Mouse (Mus musculus) frontal cortex, postnatal 14 days (tissue): ENCODE measurements around the gene Dscaml1.

Experiments
- DNase-seq, 2 experiments: peaks; one replicate each; pipeline ENCODE4 v3.0.0; 2022; ENCODE audit warnings: low spot score in 2 of 2

Gene Dscaml1

DNA sequence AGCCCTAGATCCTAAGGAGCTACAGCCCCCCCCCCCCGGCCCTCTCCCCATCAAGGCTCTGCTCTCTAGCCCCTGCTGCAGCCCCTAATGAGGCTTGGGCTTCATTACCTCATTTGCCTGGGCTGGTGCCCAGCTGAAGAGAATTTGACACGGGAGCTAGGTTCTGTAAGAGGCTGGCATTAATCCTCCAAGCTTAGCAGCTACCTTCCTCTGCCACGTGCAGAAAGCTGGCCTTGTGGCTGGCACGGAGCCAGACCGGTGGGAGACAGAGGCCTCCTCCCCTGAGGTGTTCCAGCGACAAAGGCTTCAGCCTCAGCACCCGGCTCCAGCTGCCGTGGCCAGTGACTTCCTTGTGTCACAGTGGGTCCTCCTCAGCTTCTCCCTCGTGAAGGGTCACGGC is 206.1 kb downstream of the Dscaml1 start:
- DNase-seq = no peak

DNA sequence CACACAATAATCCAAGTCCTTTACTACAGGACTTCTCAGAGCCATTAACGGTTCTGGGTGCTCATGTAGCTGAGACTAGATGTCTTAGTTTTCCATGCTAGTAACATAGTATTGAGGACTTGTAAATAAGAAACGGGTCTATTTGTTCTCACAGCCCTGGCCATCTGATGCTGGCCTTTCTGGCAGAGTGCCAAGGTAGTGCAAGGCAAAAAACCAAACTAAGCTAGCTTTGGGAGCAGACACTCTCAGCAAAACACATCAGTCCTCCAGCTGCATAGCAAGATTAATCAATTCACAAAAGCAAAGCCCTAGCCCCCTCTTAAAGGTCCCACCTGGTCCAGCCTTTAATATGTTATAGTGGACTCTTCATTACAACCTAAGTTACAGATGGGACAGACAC is 206.6 kb downstream of the Dscaml1 start:
- no peak for DNase-seq

DNA sequence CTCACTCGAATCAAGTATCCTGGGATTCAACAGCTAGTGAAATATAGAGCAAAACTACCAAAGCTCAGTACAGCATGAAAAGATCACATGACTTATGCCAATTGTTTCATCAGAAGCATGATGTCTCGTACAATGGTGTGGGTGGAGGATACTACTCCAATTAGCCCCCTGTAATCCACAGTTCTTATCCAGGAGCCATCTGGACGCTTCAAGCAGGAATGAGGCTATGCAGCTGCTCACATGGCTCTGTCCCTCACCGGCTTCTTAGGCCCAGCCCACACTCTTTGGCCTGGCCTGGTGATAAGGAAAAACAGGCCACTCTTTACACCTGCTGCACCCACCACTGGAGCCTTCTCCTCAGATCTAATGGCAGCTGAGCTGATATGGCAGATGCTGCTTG is 208.6 kb downstream of the Dscaml1 start:
- no peak for DNase-seq

DNA sequence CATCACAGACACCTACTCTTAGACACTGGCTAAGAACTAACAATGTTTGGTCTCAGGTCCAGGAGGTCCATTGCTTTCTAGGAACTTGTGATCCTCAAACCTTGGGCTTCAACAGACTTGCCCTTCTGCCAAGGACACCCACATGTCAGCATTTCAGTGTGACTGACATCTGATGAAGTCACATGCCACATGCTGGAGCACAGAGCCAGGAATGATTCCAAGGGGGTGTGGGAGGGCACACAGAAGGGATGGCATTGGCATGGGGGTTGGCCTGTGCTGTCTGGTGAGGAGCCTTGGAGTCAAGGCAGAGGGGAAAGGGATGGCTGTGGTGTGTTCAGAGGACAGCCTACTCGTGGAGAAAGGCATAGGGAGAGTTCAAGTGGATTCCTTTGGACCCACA is 210.9 kb downstream of the Dscaml1 start:
- no peak for DNase-seq

DNA sequence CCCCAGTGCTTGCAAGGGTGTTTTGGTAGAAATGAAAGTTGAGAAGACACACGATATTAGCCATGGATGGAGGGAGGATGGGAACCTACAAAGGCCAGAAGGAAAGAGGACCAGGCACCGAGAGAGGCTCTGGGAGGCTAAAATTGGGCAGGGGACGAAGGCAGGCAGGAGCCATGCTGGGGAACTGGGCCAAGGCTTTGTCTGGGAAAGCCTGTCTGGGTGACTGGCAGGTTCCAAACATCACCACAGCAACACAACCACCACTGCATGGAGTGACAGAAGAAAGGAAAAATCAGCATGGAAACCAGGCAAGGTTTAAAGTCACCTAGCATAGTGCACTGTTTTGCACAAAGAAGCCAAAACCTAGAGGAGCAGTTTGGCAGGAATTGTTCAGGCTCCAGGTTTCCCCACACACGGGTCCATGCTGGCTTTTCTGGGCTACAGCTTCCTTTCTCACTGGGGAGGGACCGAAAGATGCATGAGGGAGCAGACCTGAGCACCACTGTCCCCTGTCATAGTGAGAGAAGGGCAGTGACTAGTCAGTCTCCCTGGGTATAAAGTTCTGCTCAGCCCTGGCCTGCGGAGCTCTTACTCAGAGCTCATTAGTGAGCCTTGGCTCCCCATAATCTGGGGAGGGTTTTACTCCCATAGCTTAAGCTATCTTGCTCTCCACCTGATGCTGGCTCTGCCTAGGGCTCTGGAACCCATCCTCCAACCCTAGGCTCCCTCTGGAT is 211.9 kb downstream of the Dscaml1 start:
- DNase-seq = no peak

DNA sequence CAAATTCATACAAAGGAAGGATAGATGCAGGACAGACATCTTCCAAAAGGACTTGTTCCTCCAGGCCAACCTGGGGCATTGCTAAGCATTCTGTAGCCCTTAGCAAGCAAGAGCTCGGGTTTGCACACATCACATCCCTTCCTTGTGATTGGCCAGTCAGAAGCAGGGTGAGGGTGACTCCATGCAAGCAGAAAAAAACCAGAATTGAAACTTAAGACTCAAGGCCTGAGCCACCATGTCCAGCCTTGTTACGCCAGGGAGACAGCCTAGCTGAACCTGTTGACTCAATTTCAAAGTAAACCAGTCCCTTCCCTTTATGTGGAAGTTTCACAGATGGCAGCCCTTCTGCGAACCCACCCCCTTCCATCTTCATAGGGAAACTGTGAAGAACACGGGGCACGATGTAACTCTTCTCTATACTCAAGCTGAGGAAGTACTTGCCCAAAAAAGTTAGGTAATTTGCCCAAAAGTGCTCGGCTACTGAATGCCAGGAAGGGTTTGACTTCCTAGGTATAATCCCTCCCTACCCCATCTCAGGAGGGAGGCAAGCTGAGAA is 218.5 kb downstream of the Dscaml1 start:
- DNase-seq = no peak

DNA sequence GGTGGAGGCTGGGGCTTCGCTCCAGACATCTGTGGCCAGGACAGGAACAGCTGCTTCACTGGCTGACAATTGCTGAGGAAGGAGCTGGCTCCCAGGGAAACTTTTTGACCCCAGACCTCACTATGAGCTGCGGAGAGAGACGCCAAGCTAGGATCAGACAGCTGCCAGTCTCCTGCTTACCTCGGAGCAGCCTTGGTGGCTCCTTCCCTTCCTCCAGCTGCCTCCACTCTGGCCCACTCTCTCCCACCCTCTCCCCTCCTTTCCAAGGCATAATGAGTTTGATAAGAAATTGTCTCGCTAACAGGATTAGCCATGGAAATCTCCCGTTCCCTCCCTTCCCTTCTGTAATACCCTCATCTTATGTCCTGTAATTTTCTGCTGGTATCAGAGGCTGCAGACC is 219.1 kb downstream of the Dscaml1 start:
- no peak for DNase-seq

DNA sequence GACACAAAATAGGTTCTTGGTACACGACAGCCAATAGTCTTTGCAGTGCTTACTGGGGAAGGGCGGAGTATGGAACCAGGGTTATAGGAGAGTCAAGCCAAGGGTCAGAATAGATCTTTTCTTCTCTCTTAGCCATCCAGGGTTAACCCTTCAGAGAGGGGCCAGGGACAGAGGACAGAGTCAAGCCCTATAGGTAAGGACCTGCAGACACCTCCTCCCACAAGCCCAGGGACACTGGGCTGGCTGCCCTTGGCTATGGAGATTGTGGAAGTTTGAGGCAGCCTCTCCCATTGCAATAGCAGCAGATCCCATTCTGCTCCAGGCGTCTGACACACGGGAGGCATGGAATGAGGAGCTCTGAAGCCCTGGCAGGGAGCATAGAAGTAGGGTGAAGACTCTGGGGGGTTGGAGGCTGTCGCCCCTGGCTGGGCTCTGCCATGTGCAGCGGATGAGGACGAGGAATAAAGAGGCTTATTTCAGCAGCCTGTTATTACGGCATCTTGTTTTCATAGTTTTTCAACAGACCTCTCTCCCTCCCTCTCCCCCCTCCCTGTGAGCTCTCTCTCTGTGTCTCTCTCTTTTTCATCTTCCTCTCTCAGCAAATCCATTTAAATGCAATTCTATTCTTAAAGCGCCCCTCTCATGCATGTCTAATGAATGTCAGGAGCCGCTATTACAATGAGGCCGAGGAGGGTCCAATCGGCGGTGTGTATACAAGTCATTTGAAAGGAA is 224.8 kb downstream of the Dscaml1 start:
- DNase-seq = no peak

DNA sequence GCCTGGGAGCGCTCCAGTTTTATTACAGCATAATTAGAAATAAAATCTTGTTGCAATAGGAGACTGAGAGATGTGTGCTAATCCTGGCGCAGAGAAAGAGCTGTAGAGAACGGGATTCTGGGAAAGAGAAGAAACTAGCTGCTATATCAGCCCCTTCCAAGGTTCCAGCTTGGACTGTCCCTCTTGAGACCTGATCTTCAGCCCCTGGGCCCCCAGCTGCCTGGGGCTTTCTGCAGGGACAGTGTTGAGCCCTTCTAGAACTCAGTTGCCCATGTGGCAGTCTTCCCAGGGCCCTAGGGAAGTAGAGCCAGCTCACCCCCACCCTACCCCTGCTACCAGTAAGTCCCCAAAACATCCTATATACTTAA is 225.4 kb downstream of the Dscaml1 start:
- DNase-seq = no peak

DNA sequence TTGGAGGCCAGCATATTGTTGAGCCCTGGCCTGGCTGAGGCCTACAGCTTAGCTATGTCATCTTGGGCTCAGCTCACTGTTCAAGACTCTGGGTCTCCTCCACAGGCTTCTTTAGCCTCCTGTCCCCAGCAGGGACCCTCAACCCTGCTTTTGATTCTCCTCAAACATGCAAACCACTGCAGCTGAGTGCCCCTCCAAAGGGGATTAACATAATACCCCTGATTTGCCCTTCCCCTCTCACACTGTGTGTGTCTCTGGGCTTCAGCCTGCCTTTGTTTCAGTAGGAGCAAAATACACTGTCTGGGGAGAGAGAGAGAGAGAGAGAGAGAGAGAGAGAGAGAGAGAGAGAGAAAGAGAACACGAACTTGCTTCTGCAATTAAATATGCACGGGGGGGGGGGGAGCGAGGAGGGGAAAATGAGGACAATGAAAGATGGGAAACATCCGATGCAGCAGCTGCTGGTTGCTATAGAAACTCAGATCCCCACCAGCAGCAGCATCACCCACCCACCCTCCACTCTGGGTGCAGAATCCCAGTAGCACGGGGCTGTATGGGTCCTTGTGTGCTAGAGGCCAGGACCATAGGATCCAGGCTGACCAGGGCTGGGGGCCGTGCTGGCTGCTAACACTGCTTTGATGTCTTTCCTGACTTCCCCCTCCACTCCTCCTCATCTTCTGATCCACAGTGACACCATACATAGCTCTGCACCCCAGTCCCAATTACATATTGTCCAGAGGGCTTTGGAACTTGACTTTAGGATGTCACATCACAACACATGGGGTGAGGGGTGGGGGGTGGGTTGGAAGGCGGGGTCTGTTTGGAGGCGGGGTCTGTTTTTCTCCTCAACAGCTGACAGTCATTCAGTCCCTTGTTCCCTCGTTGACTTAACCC is 231.0 kb downstream of the Dscaml1 start:
- DNase-seq = no peak

DNA sequence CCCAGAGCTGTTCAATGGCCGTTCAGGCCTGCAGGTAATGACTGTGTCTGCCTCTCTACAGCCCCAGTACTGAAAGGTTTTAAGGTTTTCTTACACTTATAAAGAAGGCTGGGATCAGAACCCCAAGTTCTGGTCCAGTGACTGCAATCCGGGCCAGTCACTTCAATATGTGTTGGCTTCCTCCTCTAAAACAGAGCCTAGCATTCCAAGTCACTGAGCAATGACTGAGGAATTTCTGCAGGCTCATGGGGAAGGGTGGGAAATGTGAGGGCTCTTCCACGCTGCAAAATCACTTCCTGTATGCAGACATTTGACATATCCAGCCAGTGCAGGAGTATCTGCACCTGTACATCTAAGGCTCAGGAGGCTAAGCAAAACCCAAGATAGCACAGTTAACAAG is 233.8 kb downstream of the Dscaml1 start:
- no peak for DNase-seq

DNA sequence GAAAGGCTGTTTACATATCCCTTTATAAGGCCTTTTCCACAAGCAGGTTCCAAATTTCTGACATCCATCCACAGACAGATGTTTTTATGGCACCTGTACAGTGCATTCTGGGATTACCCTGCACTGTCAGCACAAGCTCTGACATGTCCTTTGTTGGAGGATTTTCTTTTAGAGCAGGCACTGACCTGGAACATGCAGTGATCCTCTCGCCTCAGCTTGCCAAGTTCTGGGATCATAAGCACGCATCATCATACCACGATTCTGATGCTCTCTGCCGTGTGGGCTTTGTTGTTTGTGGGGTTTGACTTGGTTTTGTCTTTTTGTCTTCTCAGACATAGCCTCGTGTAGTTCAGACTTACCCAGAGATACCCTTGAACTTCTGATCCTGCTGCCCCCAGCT is 236.0 kb downstream of the Dscaml1 start:
- DNase-seq = no peak

DNA sequence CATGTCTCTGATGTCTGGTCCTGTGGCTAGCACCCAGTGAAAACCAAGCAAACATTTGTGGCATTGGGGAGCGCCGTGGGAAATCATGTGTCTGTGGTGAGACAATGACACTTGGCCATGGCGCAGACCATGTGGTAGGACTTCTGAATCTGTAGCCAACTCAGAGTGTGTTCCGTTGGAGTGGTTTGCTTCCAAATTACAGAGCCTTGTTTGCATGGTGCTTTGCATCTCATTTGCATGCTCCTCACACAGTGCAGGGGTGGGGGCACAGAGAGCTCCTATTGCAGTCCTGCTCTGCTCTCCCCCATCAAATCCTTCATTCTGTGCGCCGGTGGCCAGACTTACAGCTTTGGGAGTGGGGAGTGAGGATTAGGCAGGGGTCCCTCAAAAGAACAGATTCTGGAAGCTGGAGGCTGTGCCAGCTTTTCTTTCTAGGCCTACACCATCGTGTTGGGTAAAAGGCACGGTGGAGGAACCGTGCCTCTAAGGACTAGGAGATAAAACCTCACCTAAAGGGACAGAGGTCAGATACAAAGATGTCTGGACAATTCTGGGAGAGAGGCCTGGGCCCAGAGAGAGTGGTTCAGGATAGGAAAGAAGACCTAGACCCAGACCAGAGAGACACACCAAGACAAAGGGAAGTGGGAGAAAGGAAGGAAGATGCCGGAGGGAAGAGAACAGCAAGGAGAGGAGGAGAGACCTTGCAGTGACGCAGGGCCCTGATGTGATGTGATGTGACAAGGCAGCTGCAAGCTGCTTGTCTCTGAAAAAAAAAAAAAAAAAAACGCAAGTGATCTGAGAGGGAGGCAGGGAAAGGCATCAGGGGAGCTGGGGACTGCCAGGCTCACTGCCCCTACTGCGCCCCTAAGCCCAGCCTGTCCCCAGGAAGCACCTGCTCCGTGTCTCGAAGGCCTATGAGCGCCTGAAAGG is 237.2 kb downstream of the Dscaml1 start:
- peak; percentile 54 to 71 for DNase-seq

DNA sequence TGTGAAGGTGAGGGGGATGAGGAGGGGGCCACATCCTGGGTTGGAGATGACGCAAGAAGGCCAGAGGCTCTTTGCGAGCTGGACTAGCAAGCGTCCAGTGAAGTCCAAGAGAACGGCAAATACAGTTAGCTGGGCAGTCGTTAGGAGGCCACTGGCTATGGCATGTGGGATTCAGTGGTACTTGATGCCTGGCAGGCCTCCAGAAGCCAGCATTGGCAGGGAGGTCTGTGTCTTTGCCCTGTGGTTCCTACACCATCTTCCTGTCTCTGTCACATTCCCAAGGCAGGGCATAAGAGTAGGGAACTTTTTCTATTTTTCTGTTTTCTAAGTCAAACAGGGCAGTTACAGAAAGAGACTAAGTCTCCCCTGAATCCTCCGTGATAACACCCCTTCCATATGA is 237.9 kb downstream of the Dscaml1 start:
- no peak for DNase-seq

DNA sequence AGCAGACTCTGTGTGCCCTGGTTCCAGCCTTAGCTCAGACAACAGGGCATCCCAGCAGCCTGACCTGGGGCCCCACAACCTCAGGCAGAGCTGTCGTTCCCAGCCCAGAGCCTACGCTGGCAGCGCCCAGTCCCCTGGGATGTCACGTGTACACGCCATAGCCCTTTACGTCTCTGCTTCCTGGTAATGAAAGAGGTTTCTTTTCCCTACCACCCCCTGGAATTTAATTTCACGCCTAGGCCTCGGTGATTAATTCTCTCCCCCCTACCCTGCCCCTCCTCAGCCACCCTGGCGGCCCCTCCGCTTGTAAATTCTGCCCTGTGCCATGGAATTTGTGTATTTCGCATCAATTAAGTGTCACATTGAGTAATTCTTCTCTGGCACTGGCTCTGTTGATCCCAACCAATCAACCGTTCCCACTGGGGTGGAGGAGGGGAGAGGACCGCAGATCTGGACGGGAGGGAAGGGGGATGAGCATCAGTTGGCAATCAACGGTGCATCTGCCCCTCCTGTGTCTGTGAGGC is 238.5 kb downstream of the Dscaml1 start:
- no peak for DNase-seq

DNA sequence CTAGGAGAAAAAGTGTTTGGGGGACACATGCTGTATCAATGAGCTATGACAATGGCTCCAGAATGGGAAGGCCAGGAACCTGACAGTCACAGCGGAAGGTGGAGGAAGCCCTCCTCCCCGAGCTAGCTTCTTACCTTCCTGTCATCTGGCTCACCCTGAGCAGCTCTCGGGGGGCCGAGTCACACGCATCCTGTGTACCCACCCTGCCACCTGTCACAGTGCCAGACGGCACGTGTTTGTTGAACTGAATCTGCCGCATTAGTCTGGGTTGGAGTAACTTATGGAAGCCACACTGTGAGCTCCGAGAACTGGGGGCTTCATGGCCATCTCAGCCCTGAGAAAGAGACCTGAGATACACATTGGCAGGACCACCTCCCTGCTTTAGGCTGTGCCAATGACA is 249.5 kb downstream of the Dscaml1 start:
- no peak for DNase-seq

DNA sequence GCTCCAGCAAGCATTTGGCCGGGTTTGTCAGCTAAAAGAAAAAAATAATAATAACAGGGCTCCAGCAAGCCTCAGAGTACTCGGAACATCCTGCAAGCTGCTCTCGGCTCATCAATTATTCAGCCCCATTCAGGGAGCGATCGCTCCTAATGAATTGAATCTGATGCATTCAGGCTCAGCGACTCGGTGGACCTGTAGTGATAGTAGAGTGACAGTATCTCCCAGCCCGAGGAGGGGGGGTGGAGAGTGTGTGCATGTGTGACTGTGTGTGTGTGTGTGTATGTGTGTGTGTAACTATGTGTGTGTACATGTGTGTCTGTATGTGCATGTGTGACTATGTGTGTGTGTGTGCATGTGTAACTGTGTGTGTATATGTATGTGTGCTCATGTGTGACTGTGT is 250.2 kb downstream of the Dscaml1 start:
- DNase-seq = no peak

DNA sequence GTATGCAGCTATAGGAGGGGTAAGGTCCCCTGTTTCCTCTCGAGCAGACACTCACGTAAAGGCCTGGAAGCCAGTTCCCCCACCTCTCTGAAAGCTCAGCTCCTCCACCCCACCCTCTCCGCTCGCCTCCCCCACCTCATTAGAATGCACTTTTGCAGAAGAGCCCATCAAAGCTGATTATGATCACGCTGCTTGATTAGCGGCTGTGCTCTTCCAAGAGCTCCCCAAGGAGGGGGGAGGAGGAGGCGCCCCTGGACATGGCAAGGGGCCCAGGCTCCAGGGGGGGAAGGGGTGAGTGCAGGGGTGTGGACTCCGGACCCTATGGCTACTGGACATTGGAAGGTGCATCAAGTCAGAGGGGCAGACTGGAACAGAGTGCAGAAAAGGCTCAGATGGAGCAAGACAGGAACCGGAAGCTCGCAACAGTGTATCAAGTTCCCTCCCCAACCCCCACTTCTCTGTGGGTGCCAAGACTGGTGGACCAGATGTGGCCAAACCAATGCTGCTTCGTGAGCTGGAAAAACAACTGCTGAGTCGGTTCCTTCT is 250.9 kb downstream of the Dscaml1 start:
- no peak for DNase-seq

DNA sequence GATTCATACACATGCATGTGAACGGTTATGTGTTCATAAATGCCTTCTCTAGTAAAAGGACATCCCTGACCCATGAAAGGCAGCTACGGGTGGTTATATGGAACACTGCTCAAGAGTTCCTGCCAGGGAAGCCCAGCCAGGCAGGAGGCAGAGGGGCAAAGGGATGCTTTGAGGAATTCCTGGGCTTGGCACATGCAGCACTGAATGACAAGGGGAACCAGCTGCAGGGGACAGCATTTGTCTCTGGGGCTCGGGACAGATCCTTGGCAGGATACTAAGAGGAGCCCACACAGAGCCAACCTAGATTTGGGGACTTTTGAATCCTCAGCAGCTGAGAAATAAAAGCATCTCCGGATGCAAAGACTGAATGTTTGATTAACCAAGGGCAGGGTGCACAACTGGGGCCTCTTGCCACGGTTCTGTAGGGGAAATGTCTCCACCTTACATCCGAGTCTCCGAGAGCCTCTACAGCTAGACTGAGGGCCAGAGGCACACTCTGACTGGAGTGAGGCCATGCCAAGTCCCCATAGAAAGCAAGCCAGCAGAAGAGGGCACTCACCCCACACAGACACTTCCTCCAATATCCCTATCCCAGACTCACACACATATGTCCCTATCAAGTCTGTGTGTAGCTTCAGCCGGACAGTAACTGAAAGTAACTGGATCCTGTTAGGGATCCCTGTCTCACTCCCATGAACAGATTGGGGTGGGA is 251.7 kb downstream of the Dscaml1 start:
- no peak for DNase-seq

DNA sequence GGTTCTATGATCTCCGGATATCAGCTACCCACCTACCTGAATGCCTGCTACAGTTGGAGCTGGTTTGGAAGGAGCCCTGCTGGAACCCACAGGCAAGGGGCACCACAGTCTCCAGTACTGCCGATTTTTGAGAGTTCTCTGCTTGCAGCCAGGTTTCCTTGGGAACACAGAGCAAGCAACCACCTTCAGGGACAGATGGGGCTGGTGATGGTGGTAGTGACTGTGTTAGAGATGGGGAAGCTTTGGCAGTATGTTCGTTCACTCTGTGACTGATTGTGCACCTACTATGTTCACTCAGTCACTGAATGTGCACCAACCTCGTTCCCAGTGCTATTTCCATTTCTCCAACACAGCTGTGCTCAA is 252.2 kb downstream of the Dscaml1 start:
- DNase-seq = no peak
